Mouse (Mus musculus): ENCODE results near the gene Crat. TPM values are rescaled to one million over a fixed set of nuclear protein-coding genes. Genes with fewer than 3 reads are reported as not detected.
A peak's percentile ranks its signal among the peaks of the same experiment; 100 is the strongest.

Gene Crat
- polyA plus RNA-seq, 1 experiment from 2014 or later = 25.9 TPM

DNA sequence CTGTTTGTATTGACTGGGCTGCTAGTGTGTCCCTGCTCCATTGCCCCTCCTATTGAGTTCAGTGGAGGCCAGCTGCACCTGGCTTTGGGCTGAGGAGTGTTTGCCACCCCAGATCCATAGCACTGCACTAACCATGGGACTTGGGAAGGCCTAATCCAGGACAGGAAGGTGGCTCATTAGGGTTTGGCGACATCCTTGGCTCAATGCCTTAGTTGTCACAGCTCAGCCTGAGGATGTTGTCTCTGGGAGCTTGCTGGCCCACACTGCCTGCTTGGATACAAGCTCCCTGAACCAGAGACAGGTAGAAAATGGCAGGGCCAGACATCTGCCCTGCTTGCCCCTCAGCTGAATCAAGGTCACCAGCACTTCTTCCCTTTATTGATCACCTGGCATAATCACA, 14.0 kb downstream of the Crat start:
- Histone ChIP-seq H3K4me1 (ENCODE audit: control insufficient read depth, insufficient read depth, low read length) (peaks cover 3% of the 10 kb centered on the region; the same call in 1 of the 2 replicates), H3K36me3 (ENCODE audit: control insufficient read depth, insufficient read depth, low read length) (peaks cover 25% of the 10 kb centered on the region), H3K4me3 (ENCODE audit: low read length) (no peak overlapping the region), H3K9me3 (ENCODE audit: control insufficient read depth, low read length) (no peaks in the 10 kb centered on the region), H3K9ac (ENCODE audit: low read depth, low read length) (no peak overlapping the region), H3K27ac (ENCODE audit: low read length) (no peak overlapping the region), H3K4me2 (ENCODE audit: low read depth, low read length) (no peak overlapping the region), H3K27me3 (replicated peaks; ENCODE audit: control insufficient read depth, insufficient read depth, low read length) (no peaks in the 10 kb centered on the region)
- ATAC-seq = no peak
- WGBS = 84% methylated on average over 1 of the region's 1 CpGs

DNA sequence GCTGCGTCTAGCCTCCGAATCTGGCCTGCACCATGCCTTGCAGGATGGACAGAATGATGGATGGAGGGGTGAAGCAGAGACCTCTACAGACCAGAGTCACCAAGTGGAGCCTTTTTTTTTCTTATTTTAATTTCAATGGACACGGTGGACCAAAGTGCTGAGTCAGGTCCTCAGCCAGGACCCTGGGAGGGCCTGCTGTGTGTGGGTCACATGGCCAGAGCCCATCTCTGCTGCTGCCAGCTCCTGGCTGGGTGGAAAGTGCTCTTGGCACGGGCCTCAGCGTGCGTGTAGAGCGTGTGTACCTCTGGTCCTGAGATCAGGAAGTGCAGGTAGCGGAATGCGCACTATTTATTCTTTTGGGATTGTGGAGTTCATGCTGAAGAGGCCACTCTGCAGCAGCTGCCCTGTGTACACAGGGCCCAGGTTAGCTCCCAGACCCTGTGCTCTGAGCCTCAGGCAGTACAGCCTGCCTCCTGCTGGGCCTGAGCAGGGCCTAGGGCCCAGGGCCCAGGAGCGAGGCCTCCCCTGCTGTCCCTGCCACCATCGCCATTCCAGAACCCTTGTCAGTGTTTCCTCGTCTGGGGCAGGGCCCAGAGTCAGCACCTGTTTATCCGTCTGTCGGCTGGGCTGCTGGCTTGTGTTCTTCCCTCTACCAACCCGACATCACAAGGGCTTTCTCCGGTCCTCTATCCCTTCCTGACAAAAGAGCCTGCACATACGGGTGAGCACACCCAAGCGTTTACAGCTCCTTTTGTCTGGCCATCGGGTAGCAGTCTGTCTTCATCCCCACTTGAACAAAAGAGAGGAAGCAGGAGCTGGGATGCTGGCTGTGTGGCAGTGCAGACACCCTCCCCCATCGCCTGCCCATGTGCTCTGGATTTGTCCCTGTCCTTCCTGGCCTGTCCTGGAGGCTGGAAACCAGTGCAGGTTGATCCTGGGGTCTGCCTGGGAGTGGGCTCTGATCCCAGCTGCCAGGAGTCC, 16.1 kb downstream of the Crat start:
- ATAC-seq = 0 out of 2 replicates have a peak, but pooled peaks have one; percentile 26
- H3K9me3 ChIP-seq (ENCODE audit: control insufficient read depth, low read length) = no peaks in the 10 kb centered on the region
- no peak overlapping the region for H3K27ac ChIP-seq (ENCODE audit: low read length)
- no peak overlapping the region for H3K4me3 ChIP-seq (ENCODE audit: low read length)
- 59% methylated on average over 20 of the region's 20 CpGs for WGBS
- H3K36me3 ChIP-seq (ENCODE audit: control insufficient read depth, insufficient read depth, low read length) = peaks cover 31% of the 10 kb centered on the region
- peaks cover 13% of the 10 kb centered on the region for H3K4me1 ChIP-seq (ENCODE audit: control insufficient read depth, insufficient read depth, low read length)
- H3K4me2 ChIP-seq (ENCODE audit: low read depth, low read length) = no peak overlapping the region
- H3K9ac ChIP-seq (ENCODE audit: low read depth, low read length) = peak overlapping the region; percentile 10; the same call in 1 of the 2 replicates
- H3K27me3 ChIP-seq (replicated peaks; ENCODE audit: control insufficient read depth, insufficient read depth, low read length) = no peaks in the 10 kb centered on the region

DNA sequence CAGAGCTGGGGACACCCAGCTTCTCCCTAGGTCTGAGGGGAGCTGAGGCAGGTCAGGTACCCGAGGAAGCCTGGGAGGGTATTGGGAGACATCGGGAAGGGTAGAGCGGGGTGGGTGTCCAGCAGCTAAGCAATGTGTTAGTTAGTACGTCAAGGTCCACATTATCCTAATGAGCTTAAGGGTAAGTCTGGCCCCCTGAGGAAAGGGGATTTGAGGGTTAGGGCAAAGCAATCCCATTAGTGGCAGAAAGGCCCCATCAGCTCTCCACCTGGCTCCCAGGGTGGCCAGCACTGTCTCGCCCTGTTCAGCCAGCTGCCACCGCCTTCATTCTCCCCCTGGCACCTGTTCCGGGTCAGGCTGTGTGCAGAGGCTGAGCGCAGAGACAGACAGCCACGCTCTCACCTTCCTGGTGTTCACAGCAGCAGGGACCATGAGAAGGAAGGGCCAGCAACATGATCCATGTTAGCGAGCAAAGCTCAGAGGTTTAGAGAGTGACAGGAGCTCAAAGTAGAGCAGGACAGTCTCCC, 17.6 kb downstream of the Crat start:
- no peak overlapping the region for H3K4me2 ChIP-seq (ENCODE audit: low read depth, low read length)
- peaks cover 27% of the 10 kb centered on the region for H3K4me1 ChIP-seq (ENCODE audit: control insufficient read depth, insufficient read depth, low read length)
- H3K9me3 ChIP-seq (ENCODE audit: control insufficient read depth, low read length) = no peaks in the 10 kb centered on the region
- H3K27ac ChIP-seq (ENCODE audit: low read length) = no peak overlapping the region
- whole genome bisulfite sequencing = 82% methylated on average over 10 of the region's 10 CpGs
- no peak for ATAC-seq
- H3K9ac ChIP-seq (ENCODE audit: low read depth, low read length) = no peak overlapping the region
- peaks cover 31% of the 10 kb centered on the region for H3K36me3 ChIP-seq (ENCODE audit: control insufficient read depth, insufficient read depth, low read length)
- H3K27me3 ChIP-seq (replicated peaks; ENCODE audit: control insufficient read depth, insufficient read depth, low read length) = no peaks in the 10 kb centered on the region
- H3K4me3 ChIP-seq (ENCODE audit: low read length) = no peak overlapping the region

DNA sequence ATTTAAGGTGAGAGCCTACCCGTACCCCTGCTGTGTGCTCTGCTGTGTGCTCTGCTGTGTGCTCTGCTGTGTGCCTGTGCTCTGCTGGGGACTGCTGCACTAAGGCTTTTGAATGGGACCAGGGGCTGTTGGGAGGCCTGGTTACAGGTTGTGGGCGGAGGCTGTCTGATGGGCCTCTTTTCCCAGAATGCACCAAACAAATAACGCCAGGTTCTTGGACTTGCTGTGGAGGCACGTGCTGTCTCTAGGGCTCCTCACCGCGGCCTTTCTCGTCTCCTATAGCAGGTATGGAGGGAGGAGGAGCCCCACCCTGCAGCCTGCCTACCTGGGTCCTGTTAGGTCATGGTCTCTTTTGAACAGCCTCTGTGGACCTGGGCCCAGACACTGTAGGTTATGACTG, 19.4 kb downstream of the Crat start:
- Histone ChIP-seq H3K4me1 (ENCODE audit: control insufficient read depth, insufficient read depth, low read length) (peaks cover 27% of the 10 kb centered on the region), H3K9ac (ENCODE audit: low read depth, low read length) (0 out of 2 replicates have a peak overlapping the region, but pooled peaks have one; percentile 8), H3K27ac (ENCODE audit: low read length) (no peak overlapping the region), H3K9me3 (ENCODE audit: control insufficient read depth, low read length) (no peaks in the 10 kb centered on the region), H3K27me3 (replicated peaks; ENCODE audit: control insufficient read depth, insufficient read depth, low read length) (no peaks in the 10 kb centered on the region), H3K4me2 (ENCODE audit: low read depth, low read length) (no peak overlapping the region), H3K4me3 (ENCODE audit: low read length) (no peak overlapping the region), H3K36me3 (ENCODE audit: control insufficient read depth, insufficient read depth, low read length) (peaks cover 26% of the 10 kb centered on the region)
- WGBS = 72% methylated on average over 7 of the region's 7 CpGs
- no peak for ATAC-seq

DNA sequence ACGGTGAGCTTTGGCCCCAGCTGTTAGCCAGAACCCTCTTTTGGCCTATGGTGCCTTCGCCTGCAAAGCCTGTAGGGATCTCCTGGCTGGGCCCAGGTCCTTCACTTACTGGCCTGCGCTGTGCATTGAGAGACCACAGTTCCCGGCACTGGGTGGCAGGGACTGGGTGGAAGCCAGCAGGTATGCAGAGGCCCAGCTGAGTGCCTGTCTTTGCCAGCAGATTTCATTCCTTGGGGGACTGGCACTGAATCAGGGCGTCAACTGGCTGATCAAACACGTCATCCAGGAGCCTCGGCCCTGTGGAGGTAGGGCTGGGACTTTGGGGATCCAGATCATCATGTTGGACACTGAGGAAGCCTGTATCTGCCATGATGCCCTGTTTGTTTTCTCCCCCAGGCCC, 19.9 kb downstream of the Crat start:
- H3K36me3 ChIP-seq (ENCODE audit: control insufficient read depth, insufficient read depth, low read length) = peaks cover 26% of the 10 kb centered on the region
- peaks cover 28% of the 10 kb centered on the region for H3K4me1 ChIP-seq (ENCODE audit: control insufficient read depth, insufficient read depth, low read length)
- no peaks in the 10 kb centered on the region for H3K27me3 ChIP-seq (replicated peaks; ENCODE audit: control insufficient read depth, insufficient read depth, low read length)
- no peak overlapping the region for H3K4me3 ChIP-seq (ENCODE audit: low read length)
- no peaks in the 10 kb centered on the region for H3K9me3 ChIP-seq (ENCODE audit: control insufficient read depth, low read length)
- 0 out of 2 replicates have a peak overlapping the region, but pooled peaks have one; percentile 8 for H3K9ac ChIP-seq (ENCODE audit: low read depth, low read length)
- no peak overlapping the region for H3K27ac ChIP-seq (ENCODE audit: low read length)
- WGBS = 94% methylated on average over 7 of the region's 7 CpGs
- H3K4me2 ChIP-seq (ENCODE audit: low read depth, low read length) = no peak overlapping the region
- ATAC-seq = no peak

DNA sequence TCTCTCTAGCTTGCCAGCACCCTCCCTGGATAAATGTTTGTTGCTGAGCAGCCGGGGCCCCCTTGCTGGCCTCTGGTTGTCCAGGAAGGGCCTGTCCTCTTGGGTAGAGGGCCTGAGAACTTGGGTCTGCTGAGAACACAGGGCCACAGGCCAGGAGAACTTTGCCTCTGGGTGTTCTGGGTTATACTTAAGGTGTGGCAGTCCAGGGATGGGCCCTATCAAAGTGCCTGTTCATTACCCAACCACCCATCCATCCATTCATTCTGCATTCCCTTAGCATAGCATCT, 22.3 kb downstream of the Crat start:
- Histone ChIP-seq H3K27ac (ENCODE audit: low read length) (peak overlapping the region; percentile 96), H3K9me3 (ENCODE audit: control insufficient read depth, low read length) (no peaks in the 10 kb centered on the region), H3K27me3 (replicated peaks; ENCODE audit: control insufficient read depth, insufficient read depth, low read length) (no peaks in the 10 kb centered on the region), H3K4me1 (ENCODE audit: control insufficient read depth, insufficient read depth, low read length) (peaks cover 30% of the 10 kb centered on the region), H3K9ac (ENCODE audit: low read depth, low read length) (peak overlapping the region; percentile 83), H3K36me3 (ENCODE audit: control insufficient read depth, insufficient read depth, low read length) (peaks cover 15% of the 10 kb centered on the region), H3K4me2 (ENCODE audit: low read depth, low read length) (peak overlapping the region; percentile 59), H3K4me3 (ENCODE audit: low read length) (peak overlapping the region; percentile 91)
- WGBS = 41% methylated on average over 1 of the region's 1 CpGs
- 0 out of 2 replicates have a peak, but pooled peaks have one; percentile 11 for ATAC-seq

DNA sequence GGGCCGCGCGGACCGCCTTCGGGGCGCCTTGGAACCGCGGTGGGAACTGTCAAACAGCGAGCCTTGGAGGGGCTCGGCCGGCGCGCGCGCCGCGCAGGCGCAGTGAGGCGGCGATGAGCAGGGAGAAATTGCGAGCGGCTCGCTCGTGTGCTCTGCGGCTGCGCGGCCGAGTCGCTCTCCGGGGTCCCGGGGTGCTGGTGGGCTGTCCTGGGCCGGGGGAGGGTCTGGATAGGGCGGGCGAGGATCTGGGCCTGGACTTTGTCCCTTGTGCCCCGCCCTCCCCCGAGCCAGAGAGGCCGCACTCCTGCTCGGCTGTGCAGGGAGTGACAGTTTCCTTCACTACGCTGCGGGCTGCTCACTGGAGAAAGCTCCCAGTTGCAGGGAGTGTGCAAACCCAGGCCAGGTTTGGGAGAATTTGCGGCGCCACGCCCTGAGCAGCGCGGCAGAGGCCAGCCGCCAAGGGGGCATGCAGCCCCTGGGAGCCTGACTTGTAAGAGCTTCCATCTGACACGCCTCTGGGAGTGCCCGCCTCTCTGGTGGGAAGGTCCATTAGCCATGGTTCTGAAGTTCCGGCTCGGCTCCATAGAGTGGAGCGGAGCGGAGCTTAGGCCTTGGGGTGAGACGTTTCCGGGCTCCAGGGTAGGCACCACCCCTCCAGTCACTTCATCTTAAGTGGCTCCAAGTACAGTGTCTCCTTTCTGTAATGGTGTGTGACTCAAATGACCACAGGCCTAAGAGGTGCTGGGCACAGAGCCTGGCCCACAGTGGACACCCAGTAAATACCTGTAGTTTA, 22.8 kb downstream of the Crat start:
- Histone ChIP-seq H3K27ac (ENCODE audit: low read length) (peak overlapping the region; percentile 96), H3K4me2 (ENCODE audit: low read depth, low read length) (peak overlapping the region; percentile 59), H3K9me3 (ENCODE audit: control insufficient read depth, low read length) (no peaks in the 10 kb centered on the region), H3K9ac (ENCODE audit: low read depth, low read length) (peak overlapping the region; percentile 83), H3K4me1 (ENCODE audit: control insufficient read depth, insufficient read depth, low read length) (peaks cover 30% of the 10 kb centered on the region), H3K27me3 (replicated peaks; ENCODE audit: control insufficient read depth, insufficient read depth, low read length) (no peaks in the 10 kb centered on the region), H3K4me3 (ENCODE audit: low read length) (peak overlapping the region; percentile 91), H3K36me3 (ENCODE audit: control insufficient read depth, insufficient read depth, low read length) (peaks cover 12% of the 10 kb centered on the region; the same call in 1 of the 2 replicates)
- ATAC-seq = peak; percentile 73
- WGBS = under 1% methylated on average over 54 of the region's 54 CpGs

DNA sequence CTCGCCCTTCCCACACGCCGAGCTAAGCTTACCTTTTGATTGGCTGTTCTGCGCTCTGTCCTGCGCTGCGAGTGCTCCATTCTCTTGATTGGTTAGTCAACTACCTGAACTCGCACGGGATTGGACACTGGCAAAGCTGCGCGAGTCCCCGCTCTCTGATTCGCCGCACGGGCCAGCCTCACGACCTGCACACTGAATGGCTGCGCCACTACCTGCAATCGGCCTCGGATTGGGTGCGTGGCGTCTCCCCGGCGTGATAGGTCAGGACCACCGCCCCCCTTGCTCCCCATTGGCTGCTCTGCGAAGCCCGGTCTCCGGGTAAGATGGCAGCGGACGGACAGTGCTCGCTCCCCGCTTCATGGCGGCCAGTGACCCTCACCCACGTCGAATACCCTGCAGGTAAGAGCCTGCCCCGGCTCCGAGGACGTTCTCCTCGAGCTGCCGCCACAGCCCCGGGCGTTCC, 23.5 kb downstream of the Crat start, which contains the start of gene Dolpp1:
Gene Dolpp1 (plus strand): TSS at position 141 of the 463 bp plus-strand sequence.
- peak within 1 kb of the TSS; percentile 96 for H3K27ac ChIP-seq (ENCODE audit: low read length)
- H3K36me3 ChIP-seq (ENCODE audit: control insufficient read depth, insufficient read depth, low read length) = peaks cover 8% of the 10 kb centered on the region; the same call in 1 of the 2 replicates
- no peaks in the 10 kb centered on the region for H3K9me3 ChIP-seq (ENCODE audit: control insufficient read depth, low read length)
- H3K9ac ChIP-seq (ENCODE audit: low read depth, low read length) = peak within 1 kb of the TSS; percentile 83
- H3K4me1 ChIP-seq (ENCODE audit: control insufficient read depth, insufficient read depth, low read length) = peaks cover 30% of the 10 kb centered on the region
- peak; percentile 97 for ATAC-seq
- under 1% methylated on average over 40 of the region's 40 CpGs for WGBS
- no peaks in the 10 kb centered on the region for H3K27me3 ChIP-seq (replicated peaks; ENCODE audit: control insufficient read depth, insufficient read depth, low read length)
- peak within 1 kb of the TSS; percentile 91 for H3K4me3 ChIP-seq (ENCODE audit: low read length)
- peak within 1 kb of the TSS; percentile 59 for H3K4me2 ChIP-seq (ENCODE audit: low read depth, low read length)

DNA sequence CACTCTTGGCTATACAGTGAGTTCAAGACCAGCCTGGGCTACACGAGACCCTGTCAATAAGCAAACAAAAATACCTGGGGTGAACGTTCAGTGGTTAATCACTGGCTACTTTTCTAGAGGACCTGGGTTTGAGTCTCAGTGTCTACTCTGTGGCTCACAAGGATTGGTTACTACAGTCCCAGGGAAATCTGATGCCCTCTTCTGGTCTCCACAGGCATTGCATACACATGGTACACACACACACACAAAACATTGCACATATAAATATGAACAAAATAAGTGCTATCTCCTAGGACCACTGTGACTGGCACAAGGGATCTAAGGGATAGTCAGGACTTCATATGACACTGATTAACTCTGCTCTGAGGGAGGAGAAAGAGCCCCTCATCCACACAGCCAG, 26.6 kb downstream of the Crat start:
- H3K4me1 ChIP-seq (ENCODE audit: control insufficient read depth, insufficient read depth, low read length) = peaks cover 12% of the 10 kb centered on the region
- no peak overlapping the region for H3K27ac ChIP-seq (ENCODE audit: low read length)
- H3K36me3 ChIP-seq (ENCODE audit: control insufficient read depth, insufficient read depth, low read length) = no peaks in the 10 kb centered on the region
- no peaks in the 10 kb centered on the region for H3K27me3 ChIP-seq (replicated peaks; ENCODE audit: control insufficient read depth, insufficient read depth, low read length)
- 82% methylated on average over 2 of the region's 2 CpGs for WGBS
- H3K4me2 ChIP-seq (ENCODE audit: low read depth, low read length) = no peak overlapping the region
- H3K4me3 ChIP-seq (ENCODE audit: low read length) = no peak overlapping the region
- H3K9me3 ChIP-seq (ENCODE audit: control insufficient read depth, low read length) = no peaks in the 10 kb centered on the region
- ATAC-seq = no peak
- H3K9ac ChIP-seq (ENCODE audit: low read depth, low read length) = no peak overlapping the region

Measured in intestine, embryonic 16.5 days (tissue).